Mouse (Mus musculus): Measurements from ENCODE around the gene Gm1527.
"Not testable (repeated sequence)": the region's sequence is repeated elsewhere in the genome, so short reads cannot be mapped to it uniquely, and the experiment has no call there.

Gene Gm1527

GRCm38 (mm10) chr3:28892317-28892716, at the start of gene Gm1527:
Gm1527 (plus strand) TSS chr3:28892617.
- no peak for DNase-seq (ENCODE audit: low spot score)

DNA sequence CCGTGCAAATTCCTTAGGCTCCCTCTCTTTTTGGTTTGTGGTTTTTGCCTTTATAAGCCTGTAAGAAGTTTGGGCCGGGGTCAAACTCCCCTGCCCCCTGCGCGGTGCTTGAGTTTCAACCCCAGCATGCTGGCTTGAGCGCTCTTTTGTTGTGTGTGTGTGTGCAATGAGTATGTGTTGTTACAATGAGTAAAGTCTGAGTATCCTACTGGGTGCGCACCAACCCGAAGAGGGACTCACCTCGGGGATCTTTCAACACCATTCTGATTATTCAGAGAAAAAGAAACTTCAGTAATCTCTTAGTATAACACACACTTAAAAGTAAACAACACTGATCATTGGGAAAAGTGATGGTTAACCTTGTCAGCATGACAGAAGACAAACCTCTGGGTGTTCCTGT, 49.2 kb upstream of the Gm1527 start:
- DNase-seq (ENCODE audit: low spot score) = no peak

GRCm38 (mm10) chr3:28847115-28847514, 45.3 kb upstream of the Gm1527 start:
- no peak for DNase-seq (ENCODE audit: low spot score)

DNA sequence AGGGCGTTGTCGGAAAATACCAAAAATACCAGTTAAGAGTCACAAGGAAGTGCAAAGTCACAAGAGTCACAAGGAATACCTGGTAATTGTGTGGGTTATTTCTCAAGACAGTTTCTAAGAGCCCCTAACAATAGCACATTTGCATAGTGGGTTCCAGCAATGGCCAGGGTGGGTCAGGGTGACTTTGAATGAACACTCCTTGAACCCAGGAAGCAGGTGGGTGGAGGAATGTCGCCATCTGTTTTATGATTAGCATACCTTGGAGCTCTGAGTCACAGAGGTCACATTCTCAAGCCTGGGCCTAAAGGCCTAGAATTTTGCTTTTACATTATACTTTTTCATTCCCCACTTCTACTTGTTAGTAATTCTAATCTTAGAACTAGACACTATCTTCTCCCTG, 40.2 kb upstream of the Gm1527 start:
- not testable (repeated sequence) for DNase-seq (ENCODE audit: low spot score)

DNA sequence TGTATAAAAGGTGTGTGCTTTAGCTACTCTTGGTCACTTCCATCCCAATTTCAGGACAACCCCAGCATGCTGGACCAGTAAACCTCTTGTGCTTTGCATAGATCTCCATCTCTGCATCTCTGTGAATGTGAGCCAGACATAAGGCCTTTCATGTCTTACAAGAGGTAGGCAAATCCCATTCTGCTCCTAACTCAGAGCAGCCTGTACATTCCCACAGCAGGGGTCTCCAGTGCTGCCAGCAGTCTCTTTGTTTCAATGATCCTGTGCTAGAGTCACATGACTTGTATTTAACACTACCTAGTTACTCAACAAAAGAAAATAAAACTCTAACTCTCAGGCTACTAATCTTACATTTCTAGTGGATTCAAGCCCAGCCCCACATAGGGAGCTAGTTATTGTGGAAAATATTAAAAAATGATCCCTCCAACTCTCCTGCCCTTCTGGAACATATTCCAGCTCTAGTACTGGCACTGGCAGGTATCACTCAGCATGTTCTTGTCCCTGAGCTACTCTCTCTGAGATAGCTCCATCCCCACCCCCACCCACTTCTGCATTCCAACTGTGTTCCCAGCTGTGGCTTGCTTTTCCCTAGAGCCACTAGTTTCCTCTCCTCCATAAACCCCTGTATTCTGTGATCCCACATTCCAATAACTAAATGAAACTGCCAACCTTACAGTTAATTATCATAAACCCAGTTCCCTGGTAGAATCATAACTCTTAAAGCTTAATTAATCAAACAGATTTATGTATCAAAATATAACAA, 32.6 kb upstream of the Gm1527 start:
- not testable (repeated sequence) for DNase-seq (ENCODE audit: low spot score)

DNA sequence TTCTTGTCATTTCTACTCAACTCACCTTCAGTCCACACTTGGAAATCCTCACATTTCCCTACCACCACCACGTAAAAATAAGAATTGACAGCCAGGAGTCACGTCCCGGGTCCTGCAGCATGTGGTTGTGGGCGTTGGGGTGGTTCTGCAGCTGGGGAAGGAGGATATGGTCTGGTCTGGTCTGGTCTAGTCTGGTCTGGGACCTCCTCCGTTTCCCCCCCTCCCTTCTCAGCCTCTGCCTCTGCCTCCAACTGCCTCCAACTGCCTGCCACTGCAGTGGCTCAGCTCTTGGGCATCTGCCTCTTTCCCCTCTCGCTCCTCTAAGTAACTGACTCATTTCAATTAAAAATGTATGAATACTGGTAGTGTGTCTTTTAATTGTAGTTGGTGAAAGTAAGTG, 4.5 kb downstream of the Gm1527 start:
- DNase-seq (ENCODE audit: low spot score) = not testable (repeated sequence)

DNA sequence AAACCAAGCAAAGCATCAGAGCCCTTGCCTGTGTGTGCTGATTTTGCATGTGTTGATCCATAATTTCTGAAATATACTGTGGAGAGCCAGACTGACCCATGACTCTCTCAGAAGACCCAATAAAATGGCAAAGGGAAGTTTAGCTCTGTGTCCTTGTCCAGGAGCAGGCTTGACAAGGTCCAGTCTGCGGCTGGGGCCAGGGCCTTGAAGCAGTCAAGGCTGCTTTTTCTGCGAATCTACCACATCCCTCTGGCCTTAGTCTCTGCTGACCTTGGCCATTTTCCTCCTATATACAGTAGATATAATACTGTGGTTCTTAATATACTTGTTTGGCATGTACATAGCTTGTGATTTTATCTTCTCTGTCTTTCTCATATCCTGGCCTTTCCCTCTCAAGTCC, 73.5 kb downstream of the Gm1527 start:
- no peak for DNase-seq (ENCODE audit: low spot score)

GRCm38 (mm10) chr3:28968851-28969250, 76.4 kb downstream of the Gm1527 start:
- DNase-seq (ENCODE audit: low spot score) = peak; percentile 25

Measured in urinary bladder, postnatal 25 days (tissue).